Mouse (Mus musculus) urinary bladder, postnatal 10 days (tissue): ENCODE results near the gene Rims4.

Source experiments
- DNase-seq: peaks from one replicate; pipeline ENCODE4 v3.0.0; 2022; ENCODE audit warnings: low spot score

Gene Rims4

GRCm38 (mm10) chr2:163909604-163910003 lies 8.9 kb downstream of the Rims4 start:
- DNase-seq, result no peak

GRCm38 (mm10) chr2:163907131-163907530 lies 11.4 kb downstream of the Rims4 start:
- DNase-seq, result no peak

- DNase-seq, result no peak
Observed at GRCm38 (mm10) chr2:163904323-163904722, 14.2 kb downstream of the Rims4 start.

- no peak for DNase-seq
Observed at GRCm38 (mm10) chr2:163903461-163903860, 15.0 kb downstream of the Rims4 start.

- no peak for DNase-seq
Observed at GRCm38 (mm10) chr2:163902448-163902847, 16.0 kb downstream of the Rims4 start.

- no peak for DNase-seq
Observed at GRCm38 (mm10) chr2:163901043-163901442, 17.4 kb downstream of the Rims4 start.

- DNase-seq, result no peak
Observed at GRCm38 (mm10) chr2:163899910-163900411, 18.5 kb downstream of the Rims4 start.

- DNase-seq, result no peak
Observed at GRCm38 (mm10) chr2:163897988-163898535, 20.4 kb downstream of the Rims4 start.

- no peak for DNase-seq
Observed at GRCm38 (mm10) chr2:163897026-163897425, 21.5 kb downstream of the Rims4 start.

- DNase-seq, result no peak
Observed at GRCm38 (mm10) chr2:163895156-163895555, 23.3 kb downstream of the Rims4 start.

GRCm38 (mm10) chr2:163893446-163894370 lies 24.8 kb downstream of the Rims4 start:
- DNase-seq, result no peak

- no peak for DNase-seq
Observed at GRCm38 (mm10) chr2:163891271-163891670, 27.2 kb downstream of the Rims4 start.

GRCm38 (mm10) chr2:163890586-163890985 lies 27.9 kb downstream of the Rims4 start:
- no peak for DNase-seq

- no peak for DNase-seq
Observed at GRCm38 (mm10) chr2:163889411-163889810, 29.1 kb downstream of the Rims4 start.

GRCm38 (mm10) chr2:163882859-163883652 lies 35.4 kb downstream of the Rims4 start:
- no peak for DNase-seq

GRCm38 (mm10) chr2:163880891-163881290 lies 37.6 kb downstream of the Rims4 start:
- DNase-seq, result no peak

GRCm38 (mm10) chr2:163876830-163877498 lies 41.5 kb downstream of the Rims4 start:
- no peak for DNase-seq

- no peak for DNase-seq
Observed at GRCm38 (mm10) chr2:163875484-163875883, 43.0 kb downstream of the Rims4 start.

- no peak for DNase-seq
Observed at GRCm38 (mm10) chr2:163874877-163875276, 43.6 kb downstream of the Rims4 start.

- no peak for DNase-seq
Observed at GRCm38 (mm10) chr2:163871906-163872305, 46.6 kb downstream of the Rims4 start.

- DNase-seq, result no peak
Observed at GRCm38 (mm10) chr2:163871266-163871665, 47.2 kb downstream of the Rims4 start.

- no peak for DNase-seq
Observed at GRCm38 (mm10) chr2:163869783-163870182, 48.7 kb downstream of the Rims4 start.
